Mouse (Mus musculus): Measurements from ENCODE around the gene Hmox1. TPM values are rescaled to one million over a fixed set of nuclear protein-coding genes. Genes with fewer than 3 reads are reported as not detected.

The Hmox1 gene
- polyA plus RNA-seq, 1 experiment: 10.9 TPM

- H3K27ac ChIP-seq (ENCODE audit: control insufficient read depth, insufficient read depth, low read depth, low read length): no peak overlapping the region
- H3K4me3 ChIP-seq (ENCODE audit: control insufficient read depth, low read depth, low read length): no peak overlapping the region
- no peaks in the 10 kb centered on the region for H3K27me3 ChIP-seq (ENCODE audit: control insufficient read depth, insufficient read depth, low read length)
- H3K4me1 ChIP-seq (ENCODE audit: control insufficient read depth, insufficient read depth, low read length): no peaks in the 10 kb centered on the region
- TF ChIP-seq POLR2A (IDR thresholded peaks at IDR 0.05; ENCODE audit: control insufficient read depth, low read depth, low read length) (no peak), CTCF (IDR thresholded peaks at IDR 0.05; ENCODE audit: control insufficient read depth, insufficient read depth, insufficient replicate concordance, low read depth, low read length) (no peak)
- H3K36me3 ChIP-seq (ENCODE audit: control insufficient read depth, insufficient read depth, low read length): no peaks in the 10 kb centered on the region
These were observed 41.4 kb downstream of the Hmox1 start for GRCm38 (mm10) chr8:75134603-75135391.

GRCm38 (mm10) chr8:75135756-75136155 lies 42.3 kb downstream of the Hmox1 start:
- no peak overlapping the region for H3K4me3 ChIP-seq (ENCODE audit: control insufficient read depth, low read depth, low read length)
- no peaks in the 10 kb centered on the region for H3K27me3 ChIP-seq (ENCODE audit: control insufficient read depth, insufficient read depth, low read length)
- no peaks in the 10 kb centered on the region for H3K4me1 ChIP-seq (ENCODE audit: control insufficient read depth, insufficient read depth, low read length)
- H3K36me3 ChIP-seq (ENCODE audit: control insufficient read depth, insufficient read depth, low read length): no peaks in the 10 kb centered on the region
- TF ChIP-seq POLR2A (IDR thresholded peaks at IDR 0.05; ENCODE audit: control insufficient read depth, low read depth, low read length) (no peak), CTCF (IDR thresholded peaks at IDR 0.05; ENCODE audit: control insufficient read depth, insufficient read depth, insufficient replicate concordance, low read depth, low read length) (no peak)
- H3K27ac ChIP-seq (ENCODE audit: control insufficient read depth, insufficient read depth, low read depth, low read length): no peak overlapping the region

- no peaks in the 10 kb centered on the region for H3K36me3 ChIP-seq (ENCODE audit: control insufficient read depth, insufficient read depth, low read length)
- no peak for TF ChIP-seq CTCF (IDR thresholded peaks at IDR 0.05; ENCODE audit: control insufficient read depth, insufficient read depth, insufficient replicate concordance, low read depth, low read length)
- H3K27me3 ChIP-seq (ENCODE audit: control insufficient read depth, insufficient read depth, low read length): no peaks in the 10 kb centered on the region
- no peaks in the 10 kb centered on the region for H3K4me1 ChIP-seq (ENCODE audit: control insufficient read depth, insufficient read depth, low read length)
- H3K4me3 ChIP-seq (ENCODE audit: control insufficient read depth, low read depth, low read length): no peak overlapping the region
- no peak overlapping the region for H3K27ac ChIP-seq (ENCODE audit: control insufficient read depth, insufficient read depth, low read depth, low read length)
These were observed 42.8 kb downstream of the Hmox1 start for GRCm38 (mm10) chr8:75136256-75136655.

- Histone ChIP-seq H3K36me3 (ENCODE audit: control insufficient read depth, insufficient read depth, low read length) (no peaks in the 10 kb centered on the region), H3K4me3 (ENCODE audit: control insufficient read depth, low read depth, low read length) (no peak overlapping the region), H3K27me3 (ENCODE audit: control insufficient read depth, insufficient read depth, low read length) (no peaks in the 10 kb centered on the region), H3K4me1 (ENCODE audit: control insufficient read depth, insufficient read depth, low read length) (no peaks in the 10 kb centered on the region), H3K27ac (ENCODE audit: control insufficient read depth, insufficient read depth, low read depth, low read length) (no peak overlapping the region)
- TF ChIP-seq POLR2A (IDR thresholded peaks at IDR 0.05; ENCODE audit: control insufficient read depth, low read depth, low read length) (no peak), CTCF (IDR thresholded peaks at IDR 0.05; ENCODE audit: control insufficient read depth, insufficient read depth, insufficient replicate concordance, low read depth, low read length) (no peak)
These were observed 44.1 kb downstream of the Hmox1 start for GRCm38 (mm10) chr8:75137536-75137935.

Other genes starting within 250 kb of the Hmox1 start
- not detected in 2 replicates for gene Isx, start 220.4 kb upstream of the Hmox1 start, polyA plus RNA-seq (2012; rRNA removed)
- 6.0 TPM in 2 replicates for gene Hmgxb4, start 100.3 kb upstream of the Hmox1 start, polyA plus RNA-seq (2012; rRNA removed)
- 117 and 129 TPM in 2 replicates for gene Tom1, start 59.9 kb upstream of the Hmox1 start, polyA plus RNA-seq (2012; rRNA removed)
- gene Mcm5, start 15.9 kb downstream of the Hmox1 start, polyA plus RNA-seq (2012; rRNA removed): 16.3 and 18.6 TPM in 2 replicates
- gene Rasd2, start 120.3 kb downstream of the Hmox1 start, polyA plus RNA-seq (2012; rRNA removed): 5.1 and 6.1 TPM in 2 replicates